ENCODE assay signal across 9 mouse cellular contexts in the genomic region with DNA sequence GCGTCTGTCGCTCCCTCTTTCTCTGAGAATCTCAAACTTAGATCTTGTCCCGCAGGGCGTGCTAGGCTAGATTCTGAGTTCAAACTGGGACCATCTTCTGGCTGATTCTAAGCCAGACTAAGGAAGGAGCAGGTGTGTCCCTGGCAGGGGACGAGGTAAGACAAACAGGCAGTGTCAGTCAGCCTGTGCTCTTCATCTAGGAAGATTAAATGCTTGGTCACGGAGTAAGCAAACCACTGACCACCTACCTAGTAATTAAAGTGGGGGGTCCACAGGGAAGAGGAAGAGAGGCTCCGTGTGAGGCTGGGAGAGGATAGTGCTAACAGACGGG. TPM values are rescaled to one million over a fixed set of nuclear protein-coding genes. Genes with fewer than 3 reads are reported as not detected.
DNase-seq lines count a peak whose midpoint lies in the region; ATAC-seq lines count a peak whose summit lies in the region.
"Had no signal": no experiment of that assay in that cellular context is flagged by ENCODE, and none has a peak within 500 bp of the region (broad histone marks: within the 10 kb centered on the region; RNA-seq: fewer than 3 reads in every experiment).

No protein-coding gene starts in this region.

- no peaks in the 10 kb centered on the region for H3K27me3 ChIP-seq in kidney, embryonic 14.5 days (ENCODE audit: control insufficient read depth, insufficient read depth, low read length)
- peaks cover 36% of the 10 kb centered on the region for H3K27me3 ChIP-seq in embryonic facial prominence, embryonic 10.5 days (replicated peaks; ENCODE audit: low read depth, poor library complexity, severe bottlenecking)
- no peaks in the 10 kb centered on the region for H3K27me3 ChIP-seq in midbrain, embryonic 16.5 days (ENCODE audit: control insufficient read depth, insufficient read depth, low read depth, low read length)

- no peaks in the 10 kb centered on the region for H3K9me3 ChIP-seq in kidney, embryonic 14.5 days (ENCODE audit: control insufficient read depth, low read length)
- no peaks in the 10 kb centered on the region for H3K9me3 ChIP-seq in embryonic facial prominence, embryonic 10.5 days
- no peaks in the 10 kb centered on the region for H3K9me3 ChIP-seq in midbrain, embryonic 16.5 days (replicated peaks; ENCODE audit: control insufficient read depth, low read length, poor library complexity, severe bottlenecking)

- 7% methylated on average over 8 of the region's 8 CpGs for WGBS in kidney, embryonic 14.5 days
- WGBS in embryonic facial prominence, embryonic 10.5 days, result 4% methylated on average over 8 of the region's 8 CpGs
- 6% methylated on average over 8 of the region's 8 CpGs for WGBS in midbrain, embryonic 16.5 days

- H3K9ac ChIP-seq in kidney, embryonic 14.5 days (ENCODE audit: low read depth, low read length), result peak overlapping the region; percentile 75
- H3K9ac ChIP-seq in midbrain, embryonic 16.5 days (ENCODE audit: low read depth, low read length), result peak overlapping the region; percentile 81

- H3K4me2 ChIP-seq in kidney, embryonic 14.5 days (replicated peaks; ENCODE audit: low read depth, low read length), result peak overlapping the region; percentile 71
- H3K4me2 ChIP-seq in midbrain, embryonic 16.5 days (ENCODE audit: low read length), result peak overlapping the region; percentile 72

- peaks cover 8% of the 10 kb centered on the region; the same call in 1 of the 2 replicates for H3K4me1 ChIP-seq in kidney, embryonic 14.5 days (ENCODE audit: control insufficient read depth, insufficient read depth, low read length)
- H3K4me1 ChIP-seq in embryonic facial prominence, embryonic 10.5 days, result peaks cover 27% of the 10 kb centered on the region
- peaks cover 6% of the 10 kb centered on the region for H3K4me1 ChIP-seq in midbrain, embryonic 16.5 days (ENCODE audit: control insufficient read depth, insufficient read depth, low read length)

- H3K27ac ChIP-seq in kidney, embryonic 14.5 days (ENCODE audit: low read depth, low read length), result no peak overlapping the region
- peak overlapping the region; percentile 79 for H3K27ac ChIP-seq in embryonic facial prominence, embryonic 10.5 days (replicated peaks)
- H3K27ac ChIP-seq in midbrain, embryonic 16.5 days (ENCODE audit: low read length), result no peak overlapping the region

- H3K36me3 ChIP-seq in kidney, embryonic 14.5 days (ENCODE audit: control insufficient read depth, insufficient read depth, low read length), result peaks cover 13% of the 10 kb centered on the region
- 0 out of 2 replicates have a peak, but pooled peaks cover 2% of the 10 kb centered on the region for H3K36me3 ChIP-seq in embryonic facial prominence, embryonic 10.5 days (replicated peaks)
- H3K36me3 ChIP-seq in midbrain, embryonic 16.5 days (ENCODE audit: control insufficient read depth, insufficient read depth, low read length), result no peaks in the 10 kb centered on the region

- ATAC-seq in kidney, embryonic 14.5 days (ENCODE audit: low FRiP score, low TSS enrichment), result no peak; the same call in 1 of the 2 replicates
- ATAC-seq in inflammation-experienced regulatory T-cells, adult 6 months, result peak; percentile 36
- ATAC-seq in midbrain, embryonic 16.5 days, result no peak; the same call in none of the 2 replicates

- DNase-seq in kidney, adult 9 months, result no peak
- DNase-seq in embryonic facial prominence, embryonic 10.5 days (ENCODE audit: low spot score), result no peak
- DNase-seq in gastrocnemius, postnatal 4 days (ENCODE audit: low spot score in 2 of 2), result no peak
- DNase-seq in spleen, postnatal 10 days (ENCODE audit: low spot score in 2 of 2), result no peak
- no peak for DNase-seq in adrenal gland, adult 2 months

- peak overlapping the region; percentile 81 for H3K4me3 ChIP-seq in kidney, embryonic 14.5 days (ENCODE audit: low read length)
- H3K4me3 ChIP-seq in embryonic facial prominence, embryonic 10.5 days, result peak overlapping the region; percentile 90
- H3K4me3 ChIP-seq in midbrain, embryonic 16.5 days (ENCODE audit: low read depth, low read length), result peak overlapping the region; percentile 78

RNA-seq across cellular contexts. Expression of gene Mob3c, which starts 0.6 kb away (rescaled TPM):
- 9.4 and 9.9 TPM in 2 replicates for polyA plus RNA-seq in kidney, embryonic 14.5 days (2014; fragmentation: Nextera tagmentation; extraction: Ambion mirVana)
- 2.8 and 3.5 TPM in 2 replicates for polyA plus RNA-seq in embryonic facial prominence, embryonic 10.5 days (2016; fragmentation: Nextera tagmentation; extraction: Ambion mirVana)
- 10 to 100 TPM in 2 of 3 experiments, 1 to 10 TPM in 1; 8.4 to 12.4 (median 10.2) TPM for polyA plus RNA-seq in inflammation-experienced regulatory T-cells, adult 6 months (2017; shearing (Covaris generic))
- polyA plus RNA-seq in midbrain, embryonic 16.5 days (2015; fragmentation: Nextera tagmentation; extraction: Ambion mirVana), result 5.0 and 6.2 TPM in 2 replicates
- total RNA-seq in gastrocnemius, postnatal 4 days (2021), result 1 to 10 TPM; 5.5 to 8.1 TPM
- 10 to 100 TPM; 11.0 to 13.2 TPM for total RNA-seq in adrenal gland, adult 2 months (2021)
- 37.9 and 39.5 TPM in 2 replicates for polyA plus RNA-seq in adrenal gland, adult 2 months (2012; rRNA removed)

RNA-seq across cellular contexts. Expression of gene Mknk1, which starts 10.5 kb away (rescaled TPM):
- 17.6 and 19.6 TPM in 2 replicates for polyA plus RNA-seq in kidney, embryonic 14.5 days (2014; fragmentation: Nextera tagmentation; extraction: Ambion mirVana)
- polyA plus RNA-seq in embryonic facial prominence, embryonic 10.5 days (2016; fragmentation: Nextera tagmentation; extraction: Ambion mirVana), result 23.0 and 23.6 TPM in 2 replicates
- 10 to 100 TPM; 34.8 to 45.1 (median 41.8) TPM for polyA plus RNA-seq in inflammation-experienced regulatory T-cells, adult 6 months (2017; shearing (Covaris generic))
- polyA plus RNA-seq in midbrain, embryonic 16.5 days (2015; fragmentation: Nextera tagmentation; extraction: Ambion mirVana), result 22.3 and 24.5 TPM in 2 replicates
- total RNA-seq in gastrocnemius, postnatal 4 days (2021), result 10 to 100 TPM; 45.8 to 47.8 TPM
- 10 to 100 TPM; 36.4 to 41.6 TPM for total RNA-seq in adrenal gland, adult 2 months (2021)
- polyA plus RNA-seq in adrenal gland, adult 2 months (2012; rRNA removed), result 47.0 and 60.2 TPM in 2 replicates

RNA-seq across cellular contexts. Expression of gene Atpaf1, which starts 43.9 kb away (rescaled TPM):
- 55.8 and 63.5 TPM in 2 replicates for polyA plus RNA-seq in kidney, embryonic 14.5 days (2014; fragmentation: Nextera tagmentation; extraction: Ambion mirVana)
- 47.3 and 56.5 TPM in 2 replicates for polyA plus RNA-seq in embryonic facial prominence, embryonic 10.5 days (2016; fragmentation: Nextera tagmentation; extraction: Ambion mirVana)
- 10 to 100 TPM; 17.7 to 20.9 (median 19.0) TPM for polyA plus RNA-seq in inflammation-experienced regulatory T-cells, adult 6 months (2017; shearing (Covaris generic))
- 37.1 and 38.6 TPM in 2 replicates for polyA plus RNA-seq in midbrain, embryonic 16.5 days (2015; fragmentation: Nextera tagmentation; extraction: Ambion mirVana)
- total RNA-seq in gastrocnemius, postnatal 4 days (2021), result 10 to 100 TPM; 30.3 to 32.0 TPM
- total RNA-seq in adrenal gland, adult 2 months (2021), result 10 to 100 TPM; 41.9 to 72.8 TPM
- 90.6 and 92.6 TPM in 2 replicates for polyA plus RNA-seq in adrenal gland, adult 2 months (2012; rRNA removed)

RNA-seq across cellular contexts. Expression of gene Tex38, which starts 47.7 kb away (rescaled TPM):
- polyA plus RNA-seq in kidney, embryonic 14.5 days (2014; fragmentation: Nextera tagmentation; extraction: Ambion mirVana), result 0.26 TPM in 1 of 2 replicates, not detected in the other
- polyA plus RNA-seq in embryonic facial prominence, embryonic 10.5 days (2016; fragmentation: Nextera tagmentation; extraction: Ambion mirVana), result 0.25 and 0.26 TPM in 2 replicates
- 1 to 10 TPM in 1 of 3 experiments, not detected in 2; 1.0 TPM for polyA plus RNA-seq in inflammation-experienced regulatory T-cells, adult 6 months (2017; shearing (Covaris generic))
- 0.46 and 0.72 TPM in 2 replicates for polyA plus RNA-seq in midbrain, embryonic 16.5 days (2015; fragmentation: Nextera tagmentation; extraction: Ambion mirVana)
- total RNA-seq in gastrocnemius, postnatal 4 days (2021), result 1 to 10 TPM; 1.0 to 1.1 TPM
- 1 to 10 TPM; 1.6 to 6.5 TPM for total RNA-seq in adrenal gland, adult 2 months (2021)
- polyA plus RNA-seq in adrenal gland, adult 2 months (2012; rRNA removed), result 0.38 and 1.1 TPM in 2 replicates
- total RNA-seq: granulocyte monocyte progenitor cell, adult 5-6 weeks had no signal

RNA-seq across cellular contexts. Expression of gene Kncn, which starts 55.7 kb away (rescaled TPM):
- polyA plus RNA-seq in kidney, embryonic 14.5 days (2014; fragmentation: Nextera tagmentation; extraction: Ambion mirVana), result not detected in 2 replicates
- polyA plus RNA-seq in embryonic facial prominence, embryonic 10.5 days (2016; fragmentation: Nextera tagmentation; extraction: Ambion mirVana), result not detected in 2 replicates
- not detected for polyA plus RNA-seq in inflammation-experienced regulatory T-cells, adult 6 months (2017; shearing (Covaris generic))
- polyA plus RNA-seq in midbrain, embryonic 16.5 days (2015; fragmentation: Nextera tagmentation; extraction: Ambion mirVana), result 0.18 TPM in 1 of 2 replicates, not detected in the other
- not detected for total RNA-seq in gastrocnemius, postnatal 4 days (2021)
- not detected for total RNA-seq in adrenal gland, adult 2 months (2021)
- 0.10 TPM in 1 of 2 replicates, not detected in the other for polyA plus RNA-seq in adrenal gland, adult 2 months (2012; rRNA removed)
- total RNA-seq: granulocyte monocyte progenitor cell, adult 5-6 weeks had no signal
